ENCODE assay signal across 7 mouse cellular contexts in the genomic region with DNA sequence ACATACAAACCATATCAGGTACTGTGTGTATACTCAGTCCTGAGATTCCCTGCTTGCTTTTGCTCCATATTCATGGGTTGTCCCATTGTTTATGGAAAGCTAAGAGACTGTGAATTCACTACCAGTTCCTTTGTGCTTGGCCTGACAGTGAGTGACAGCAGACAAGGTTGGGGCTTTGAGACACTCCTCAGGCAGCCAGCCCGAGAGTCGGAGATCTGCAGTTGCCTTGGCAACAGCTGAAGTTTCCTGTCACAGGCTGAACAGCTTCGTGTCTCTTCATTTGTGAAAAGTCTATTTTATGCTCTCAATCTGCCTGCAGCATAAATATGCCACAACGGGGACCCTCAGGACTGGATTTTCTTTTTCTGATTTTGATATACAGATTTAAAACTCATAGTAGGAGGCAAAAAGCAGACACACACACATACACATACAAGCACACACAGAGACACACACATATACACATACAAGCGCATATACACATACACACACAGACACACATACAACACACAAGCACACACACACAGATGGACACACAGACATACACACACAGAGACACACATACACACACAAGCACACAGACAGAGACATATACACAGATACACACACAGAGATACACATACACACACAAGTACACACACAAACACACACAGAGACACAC.
DNase-seq lines count a peak whose midpoint lies in the region; ATAC-seq lines count a peak whose summit lies in the region.

No protein-coding gene starts in this region.

- H3K4me2 ChIP-seq in forebrain, embryonic 15.5 days (replicated peaks) = 0 out of 2 replicates have a peak overlapping the region, but pooled peaks have one; percentile 5
- H3K4me2 ChIP-seq in neural tube, embryonic 14.5 days (ENCODE audit: low read depth, low read length) = no peak overlapping the region

- no peak overlapping the region for H3K4me3 ChIP-seq in forebrain, embryonic 15.5 days
- H3K4me3 ChIP-seq in neural tube, embryonic 14.5 days (ENCODE audit: low read depth, low read length) = no peak overlapping the region

- ATAC-seq in forebrain, embryonic 15.5 days (replicated peaks) = peak; percentile 96
- ATAC-seq in neural tube, embryonic 14.5 days (ENCODE audit: low read depth) = peak; percentile 92
- ATAC-seq in activated CD4-positive, CD25-positive, alpha-beta regulatory T cell, adult 4 months = no peak

- no peak overlapping the region for H3K9ac ChIP-seq in forebrain, embryonic 15.5 days (replicated peaks)
- H3K9ac ChIP-seq in neural tube, embryonic 14.5 days (replicated peaks; ENCODE audit: low read depth, low read length) = no peak overlapping the region; the same call in 1 of the 2 replicates

- peaks cover 22% of the 10 kb centered on the region for H3K4me1 ChIP-seq in forebrain, embryonic 15.5 days
- peaks cover 8% of the 10 kb centered on the region; the same call in 1 of the 2 replicates for H3K4me1 ChIP-seq in neural tube, embryonic 14.5 days (ENCODE audit: control insufficient read depth, insufficient read depth, low read length)

- H3K36me3 ChIP-seq in forebrain, embryonic 15.5 days = no peaks in the 10 kb centered on the region
- H3K36me3 ChIP-seq in neural tube, embryonic 14.5 days (ENCODE audit: control insufficient read depth, insufficient read depth, low read length) = no peaks in the 10 kb centered on the region

- H3K27me3 ChIP-seq in forebrain, embryonic 15.5 days = no peaks in the 10 kb centered on the region
- no peaks in the 10 kb centered on the region for H3K27me3 ChIP-seq in neural tube, embryonic 14.5 days (ENCODE audit: control insufficient read depth, insufficient read depth, low read length)

- H3K27ac ChIP-seq in forebrain, embryonic 15.5 days (replicated peaks) = peak overlapping the region; percentile 92
- peak overlapping the region; percentile 70 for H3K27ac ChIP-seq in neural tube, embryonic 14.5 days (ENCODE audit: low read depth, low read length)

- WGBS in forebrain, embryonic 15.5 days = 17% methylated on average over 5 of the region's 5 CpGs
- whole genome bisulfite sequencing in neural tube, embryonic 14.5 days = 23% methylated on average over 5 of the region's 5 CpGs

- peak; percentile 19 for DNase-seq in thymus, postnatal 0 days (ENCODE audit: low spot score)
- no peak for DNase-seq in thymus, adult 18-20 months
- DNase-seq in left cerebral cortex, adult 11 months (ENCODE audit: low spot score) = peak; percentile 36
- DNase-seq in cerebellum, adult 11-12 months = no peak

- no peaks in the 10 kb centered on the region for H3K9me3 ChIP-seq in forebrain, embryonic 15.5 days
- H3K9me3 ChIP-seq in neural tube, embryonic 14.5 days (ENCODE audit: control insufficient read depth, low read length) = no peaks in the 10 kb centered on the region

Comparison
In these comparisons a context has a peak if more than half of its experiments do, and no peak if none do; other contexts are left out.
1. DNase-seq: peak in thymus, postnatal 0 days (single experiment) and left cerebral cortex, adult 11 months (single experiment); none in thymus, adult 18-20 months (0 of 2) and cerebellum, adult 11-12 months (single experiment).